8 mouse cellular contexts compared by ENCODE assay signal in the genomic region with DNA sequence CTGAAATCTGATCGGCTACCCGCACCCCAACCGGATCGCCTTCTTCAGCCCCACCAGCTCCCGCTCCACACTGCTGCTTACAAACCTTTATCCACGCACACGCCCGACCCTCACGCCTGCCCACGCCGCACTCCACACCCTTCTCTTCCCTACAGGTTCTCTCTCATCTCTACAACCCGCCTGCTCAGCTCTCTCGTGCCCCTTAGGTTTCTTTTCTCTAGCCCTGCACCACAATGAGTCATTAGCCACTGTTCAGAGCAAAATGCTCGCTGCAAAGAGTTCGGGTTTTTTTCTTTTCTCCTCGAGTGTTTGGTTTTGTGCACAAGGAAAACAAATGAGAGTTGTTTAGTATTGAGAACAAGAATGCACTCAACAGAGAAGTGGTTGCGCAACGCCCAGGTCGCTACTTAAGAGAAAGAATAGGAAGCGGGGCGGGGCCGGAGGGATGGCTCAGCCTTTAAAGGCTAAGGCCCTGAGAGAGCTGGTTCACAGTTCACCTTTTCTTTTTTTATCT. TPM values are rescaled to one million over a fixed set of nuclear protein-coding genes. Genes with fewer than 3 reads are reported as not detected.
DNase-seq lines count a peak whose midpoint lies in the region; ATAC-seq and TF ChIP-seq lines count a peak whose summit lies in the region.

No protein-coding gene starts in this region.

- H3K27me3 ChIP-seq in hindbrain, embryonic 15.5 days: no peaks in the 10 kb centered on the region
- no peaks in the 10 kb centered on the region for H3K27me3 ChIP-seq in liver, adult 2 months (ENCODE audit: control insufficient read depth, insufficient read depth, low read length)
- H3K27me3 ChIP-seq in stomach, embryonic 15.5 days (replicated peaks): no peaks in the 10 kb centered on the region

- TF ChIP-seq POLR2A in bone marrow, adult 2 months (IDR thresholded peaks at IDR 0.05; ENCODE audit: borderline replicate concordance, control insufficient read depth, low read depth, low read length): no peak
- TF ChIP-seq POLR2A in liver, adult 2 months (IDR thresholded peaks at IDR 0.05; ENCODE audit: extremely low read depth, insufficient read depth, low read length): no peak

- no peaks in the 10 kb centered on the region for H3K79me2 ChIP-seq in liver, adult 2 months (ENCODE audit: control insufficient read depth, insufficient read depth, low read length)

- H3K27ac ChIP-seq in bone marrow, adult 2 months (ENCODE audit: control insufficient read depth, insufficient read depth, low read depth, low read length, poor library complexity): peak overlapping the region; percentile 94
- peak overlapping the region; percentile 93 for H3K27ac ChIP-seq in hindbrain, embryonic 15.5 days (replicated peaks)
- peak overlapping the region; percentile 67 for H3K27ac ChIP-seq in liver, adult 2 months (replicated peaks; ENCODE audit: insufficient read depth, low read depth, low read length)
- H3K27ac ChIP-seq in stomach, embryonic 15.5 days: peak overlapping the region; percentile 97

- peak overlapping the region; percentile 68 for H3K4me2 ChIP-seq in hindbrain, embryonic 15.5 days
- H3K4me2 ChIP-seq in stomach, embryonic 15.5 days: peak overlapping the region; percentile 77

- H3K9ac ChIP-seq in hindbrain, embryonic 15.5 days: peak overlapping the region; percentile 69
- peak overlapping the region; percentile 85 for H3K9ac ChIP-seq in liver, adult 2 months (ENCODE audit: low read depth, low read length)
- H3K9ac ChIP-seq in stomach, embryonic 15.5 days: peak overlapping the region; percentile 37

- H3K4me1 ChIP-seq in bone marrow, adult 2 months (ENCODE audit: control insufficient read depth, insufficient read depth, low read length): no peaks in the 10 kb centered on the region; the same call in 1 of the 2 replicates
- H3K4me1 ChIP-seq in hindbrain, embryonic 15.5 days (replicated peaks): peaks cover 28% of the 10 kb centered on the region
- H3K4me1 ChIP-seq in liver, adult 2 months (ENCODE audit: control insufficient read depth, insufficient read depth, low read length): peaks cover 2% of the 10 kb centered on the region; the same call in 1 of the 2 replicates
- peaks cover 23% of the 10 kb centered on the region for H3K4me1 ChIP-seq in stomach, embryonic 15.5 days

- no peaks in the 10 kb centered on the region for H3K9me3 ChIP-seq in hindbrain, embryonic 15.5 days
- H3K9me3 ChIP-seq in stomach, embryonic 15.5 days: no peaks in the 10 kb centered on the region

- H3K36me3 ChIP-seq in hindbrain, embryonic 15.5 days: no peaks in the 10 kb centered on the region
- H3K36me3 ChIP-seq in liver, adult 2 months (ENCODE audit: control insufficient read depth, insufficient read depth, low read length): no peaks in the 10 kb centered on the region
- H3K36me3 ChIP-seq in stomach, embryonic 15.5 days: no peaks in the 10 kb centered on the region

- no peak for TF ChIP-seq CTCF in bone marrow, adult 2 months (IDR thresholded peaks at IDR 0.05; ENCODE audit: control insufficient read depth, insufficient read depth, low read length)
- no peak for TF ChIP-seq CTCF in liver, adult 2 months (IDR thresholded peaks at IDR 0.05; ENCODE audit: low read depth, low read length)

- peak; percentile 55 for ATAC-seq in hindbrain, embryonic 15.5 days (ENCODE audit: low FRiP score, low read depth)
- ATAC-seq in monocyte, adult 5-6 weeks (replicated peaks; ENCODE audit: insufficient number of reproducible peaks, low FRiP score, low TSS enrichment, poor library complexity, severe bottlenecking): peak; percentile 20; the same call in 1 of the 2 replicates
- ATAC-seq in stomach, embryonic 15.5 days (ENCODE audit: insufficient read depth, low FRiP score, low read depth): peak; percentile 4; the same call in 1 of the 2 replicates

- H3K4me3 ChIP-seq in bone marrow, adult 2 months (replicated peaks; ENCODE audit: control insufficient read depth, low read depth, low read length): peak overlapping the region; percentile 81
- peak overlapping the region; percentile 83 for H3K4me3 ChIP-seq in hindbrain, embryonic 15.5 days
- peak overlapping the region; percentile 82 for H3K4me3 ChIP-seq in liver, adult 2 months (ENCODE audit: insufficient read depth, low read depth, low read length)
- H3K4me3 ChIP-seq in stomach, embryonic 15.5 days (replicated peaks): peak overlapping the region; percentile 87

- under 1% methylated on average over 22 of the region's 22 CpGs for WGBS in bone marrow, adult 2 months
- under 1% methylated on average over 22 of the region's 22 CpGs for WGBS in hindbrain, embryonic 15.5 days
- WGBS in liver, adult 2 months: 1% methylated on average over 22 of the region's 22 CpGs
- under 1% methylated on average over 22 of the region's 22 CpGs for WGBS in stomach, embryonic 15.5 days

- DNase-seq in embryo, embryonic 10 days (ENCODE audit: low spot score): peak; percentile 74
- DNase-seq in embryo, embryonic 9.5 days (ENCODE audit: extremely low spot score): no peak
- DNase-seq in gastrocnemius, adult 18-20 months (ENCODE audit: low spot score): peak; percentile 76
- DNase-seq in liver, adult 2 months (ENCODE audit: extremely low read depth, low read depth, low spot score): peak; percentile 71

RNA-seq across cellular contexts. Expression of gene Klrb1b, which starts 17.4 kb away (rescaled TPM):
- polyA plus RNA-seq in bone marrow, adult 2 months (2011; ENCODE audit: insufficient read depth, insufficient read length, low replicate concordance, missing spikeins): 0.68 TPM in 1 of 2 replicates, not detected in the other
- total RNA-seq in gastrocnemius, adult 18-20 months (2021): not detected
- not detected in 2 replicates for polyA plus RNA-seq in hindbrain, embryonic 15.5 days (2015; fragmentation: Nextera tagmentation; extraction: Ambion mirVana)
- total RNA-seq in liver, adult 2 months (2014; rRNA removed): 0.07 and 0.09 TPM in 2 replicates
- not detected in 2 replicates for polyA plus RNA-seq in liver, adult 2 months (2012; rRNA removed)
- total RNA-seq in monocyte, adult 5-6 weeks (2017): 99.8 to 219 TPM (median 100 TPM) in 3 replicates
- 0.35 and 0.60 TPM in 2 replicates for polyA plus RNA-seq in stomach, embryonic 15.5 days (2015; fragmentation: Nextera tagmentation; extraction: Ambion mirVana)

RNA-seq across cellular contexts. Expression of gene Gm44511, which starts 17.4 kb away (rescaled TPM):
- polyA plus RNA-seq in bone marrow, adult 2 months (2011; ENCODE audit: insufficient read depth, insufficient read length, low replicate concordance, missing spikeins): 2.3 TPM in 1 of 2 replicates, not detected in the other
- total RNA-seq in gastrocnemius, adult 18-20 months (2021): not detected
- not detected in 2 replicates for polyA plus RNA-seq in hindbrain, embryonic 15.5 days (2015; fragmentation: Nextera tagmentation; extraction: Ambion mirVana)
- 0.37 TPM in 1 of 2 replicates, not detected in the other for total RNA-seq in liver, adult 2 months (2014; rRNA removed)
- not detected in 2 replicates for polyA plus RNA-seq in liver, adult 2 months (2012; rRNA removed)
- total RNA-seq in monocyte, adult 5-6 weeks (2017): 0.57 TPM in 1 of 3 replicates, not detected in the others
- polyA plus RNA-seq in stomach, embryonic 15.5 days (2015; fragmentation: Nextera tagmentation; extraction: Ambion mirVana): 0.21 TPM in 1 of 2 replicates, not detected in the other

RNA-seq across cellular contexts. Expression of gene Clec2i, which starts 43.9 kb away (rescaled TPM):
- polyA plus RNA-seq in bone marrow, adult 2 months (2011; ENCODE audit: insufficient read depth, insufficient read length, low replicate concordance, missing spikeins): 2.7 and 4.9 TPM in 2 replicates
- not detected for total RNA-seq in gastrocnemius, adult 18-20 months (2021)
- 0.07 TPM in 1 of 2 replicates, not detected in the other for polyA plus RNA-seq in hindbrain, embryonic 15.5 days (2015; fragmentation: Nextera tagmentation; extraction: Ambion mirVana)
- 0.60 and 0.65 TPM in 2 replicates for total RNA-seq in liver, adult 2 months (2014; rRNA removed)
- polyA plus RNA-seq in liver, adult 2 months (2012; rRNA removed): 0.07 and 0.10 TPM in 2 replicates
- 129 to 160 TPM (median 147 TPM) in 3 replicates for total RNA-seq in monocyte, adult 5-6 weeks (2017)
- 0.34 and 0.45 TPM in 2 replicates for polyA plus RNA-seq in stomach, embryonic 15.5 days (2015; fragmentation: Nextera tagmentation; extraction: Ambion mirVana)

RNA-seq across cellular contexts. Expression of gene BC035044, which starts 47.4 kb away (rescaled TPM):
- 6.2 and 16.8 TPM in 2 replicates for polyA plus RNA-seq in bone marrow, adult 2 months (2011; ENCODE audit: insufficient read depth, insufficient read length, low replicate concordance, missing spikeins)
- not detected for total RNA-seq in gastrocnemius, adult 18-20 months (2021)
- 0.38 and 0.46 TPM in 2 replicates for polyA plus RNA-seq in hindbrain, embryonic 15.5 days (2015; fragmentation: Nextera tagmentation; extraction: Ambion mirVana)
- 1.1 and 3.3 TPM in 2 replicates for total RNA-seq in liver, adult 2 months (2014; rRNA removed)
- polyA plus RNA-seq in liver, adult 2 months (2012; rRNA removed): 0.15 and 0.31 TPM in 2 replicates
- total RNA-seq in monocyte, adult 5-6 weeks (2017): 29.0 to 64.0 TPM (median 51.6 TPM) in 3 replicates
- polyA plus RNA-seq in stomach, embryonic 15.5 days (2015; fragmentation: Nextera tagmentation; extraction: Ambion mirVana): 1.6 TPM in 2 replicates

RNA-seq across cellular contexts. Expression of gene Klrb1c, which starts 54.5 kb away (rescaled TPM):
- 0.77 and 6.6 TPM in 2 replicates for polyA plus RNA-seq in bone marrow, adult 2 months (2011; ENCODE audit: insufficient read depth, insufficient read length, low replicate concordance, missing spikeins)
- total RNA-seq in gastrocnemius, adult 18-20 months (2021): not detected
- 0.12 TPM in 1 of 2 replicates, not detected in the other for polyA plus RNA-seq in hindbrain, embryonic 15.5 days (2015; fragmentation: Nextera tagmentation; extraction: Ambion mirVana)
- total RNA-seq in liver, adult 2 months (2014; rRNA removed): 0.74 and 1.1 TPM in 2 replicates
- polyA plus RNA-seq in liver, adult 2 months (2012; rRNA removed): 0.13 and 0.17 TPM in 2 replicates
- 160 to 719 TPM (median 207 TPM) in 3 replicates for total RNA-seq in monocyte, adult 5-6 weeks (2017)
- 0.12 and 0.23 TPM in 2 replicates for polyA plus RNA-seq in stomach, embryonic 15.5 days (2015; fragmentation: Nextera tagmentation; extraction: Ambion mirVana)

Comparison
In these comparisons a context has a peak if more than half of its experiments do, and no peak if none do; other contexts are left out.
1. ATAC-seq: peak in every context shown above with its lines; median percentile 55 in hindbrain, embryonic 15.5 days; 20 in monocyte, adult 5-6 weeks; 4 in stomach, embryonic 15.5 days.